Mouse (Mus musculus): ENCODE data around the gene Osbpl8. TPM values are rescaled to one million over a fixed set of nuclear protein-coding genes. Genes with fewer than 3 reads are reported as not detected.
A peak's percentile ranks its signal among the peaks of the same experiment; 100 is the strongest.

Gene Osbpl8
- 17.8 and 20.1 TPM in 2 replicates for polyA plus RNA-seq (2015; fragmentation: Nextera tagmentation; extraction: Ambion mirVana)

- Histone ChIP-seq H3K9me3 (no peaks in the 10 kb centered on the region), H3K27me3 (no peaks in the 10 kb centered on the region), H3K4me3 (peak within 1 kb of the TSS; percentile 92), H3K9ac (peak within 1 kb of the TSS; percentile 96), H3K4me2 (peak within 1 kb of the TSS; percentile 57), H3K36me3 (no peaks in the 10 kb centered on the region), H3K27ac (replicated peaks) (peak within 1 kb of the TSS; percentile 95), H3K4me1 (replicated peaks) (peaks cover 20% of the 10 kb centered on the region)
- under 1% methylated on average over 70 of the region's 84 CpGs for WGBS
- peak; percentile 95 for ATAC-seq (ENCODE audit: low read depth)
Measured at GRCm38 (mm10) chr10:111164304-111165218, at the start of gene Osbpl8. TSS of gene Osbpl8 (plus strand) at chr10:111164752.

- no peaks in the 10 kb centered on the region for H3K9me3 ChIP-seq
- no peak overlapping the region for H3K4me2 ChIP-seq
- no peaks in the 10 kb centered on the region for H3K27me3 ChIP-seq
- 38% methylated on average over 7 of the region's 7 CpGs for WGBS
- H3K4me1 ChIP-seq (replicated peaks) = no peaks in the 10 kb centered on the region
- no peak overlapping the region for H3K9ac ChIP-seq
- H3K4me3 ChIP-seq = no peak overlapping the region
- no peak overlapping the region for H3K27ac ChIP-seq (replicated peaks)
- no peaks in the 10 kb centered on the region for H3K36me3 ChIP-seq
- ATAC-seq (ENCODE audit: low read depth) = no peak
Measured at GRCm38 (mm10) chr10:111117198-111117845, 47.2 kb upstream of the Osbpl8 start.

- Histone ChIP-seq H3K27me3 (no peaks in the 10 kb centered on the region), H3K36me3 (no peaks in the 10 kb centered on the region), H3K4me3 (no peak overlapping the region), H3K9ac (no peak overlapping the region), H3K9me3 (no peaks in the 10 kb centered on the region), H3K4me2 (no peak overlapping the region), H3K27ac (replicated peaks) (no peak overlapping the region), H3K4me1 (replicated peaks) (no peaks in the 10 kb centered on the region)
- no peak for ATAC-seq (ENCODE audit: low read depth)
- 84% methylated on average over 9 of the region's 9 CpGs for WGBS
Measured at GRCm38 (mm10) chr10:111118292-111118691, 46.3 kb upstream of the Osbpl8 start.

- Histone ChIP-seq H3K9me3 (no peaks in the 10 kb centered on the region), H3K27me3 (no peaks in the 10 kb centered on the region), H3K36me3 (no peaks in the 10 kb centered on the region), H3K4me2 (no peak overlapping the region), H3K27ac (replicated peaks) (no peak overlapping the region), H3K4me3 (no peak overlapping the region), H3K4me1 (replicated peaks) (no peaks in the 10 kb centered on the region), H3K9ac (no peak overlapping the region)
- ATAC-seq (ENCODE audit: low read depth) = no peak
- WGBS = 81% methylated on average over 3 of the region's 3 CpGs
Measured at GRCm38 (mm10) chr10:111118991-111119650, 45.4 kb upstream of the Osbpl8 start.

GRCm38 (mm10) chr10:111119756-111120155 is 44.8 kb upstream of the Osbpl8 start:
- Histone ChIP-seq H3K4me2 (no peak overlapping the region), H3K27me3 (no peaks in the 10 kb centered on the region), H3K9ac (no peak overlapping the region)

GRCm38 (mm10) chr10:111122864-111123398 is 41.6 kb upstream of the Osbpl8 start:
- H3K9ac ChIP-seq = no peak overlapping the region
- H3K9me3 ChIP-seq = no peaks in the 10 kb centered on the region
- ATAC-seq (ENCODE audit: low read depth) = no peak
- no peaks in the 10 kb centered on the region for H3K4me1 ChIP-seq (replicated peaks)
- H3K36me3 ChIP-seq = no peaks in the 10 kb centered on the region
- H3K27me3 ChIP-seq = no peaks in the 10 kb centered on the region
- H3K4me2 ChIP-seq = no peak overlapping the region
- 79% methylated on average over 10 of the region's 10 CpGs for WGBS
- H3K4me3 ChIP-seq = no peak overlapping the region
- no peak overlapping the region for H3K27ac ChIP-seq (replicated peaks)

More at GRCm38 (mm10) chr10:111119756-111120155, 44.8 kb upstream of the Osbpl8 start:
- no peaks in the 10 kb centered on the region for H3K9me3 ChIP-seq
- H3K4me3 ChIP-seq = no peak overlapping the region
- no peak for ATAC-seq (ENCODE audit: low read depth)
- no peak overlapping the region for H3K27ac ChIP-seq (replicated peaks)
- H3K4me1 ChIP-seq (replicated peaks) = no peaks in the 10 kb centered on the region
- no peaks in the 10 kb centered on the region for H3K36me3 ChIP-seq

- no peaks in the 10 kb centered on the region for H3K4me1 ChIP-seq (replicated peaks)
- no peak overlapping the region for H3K4me2 ChIP-seq
- no peak for ATAC-seq (ENCODE audit: low read depth)
- no peak overlapping the region for H3K4me3 ChIP-seq
- H3K9me3 ChIP-seq = no peaks in the 10 kb centered on the region
- no peak overlapping the region for H3K27ac ChIP-seq (replicated peaks)
- no peak overlapping the region for H3K9ac ChIP-seq
- no peaks in the 10 kb centered on the region for H3K27me3 ChIP-seq
- H3K36me3 ChIP-seq = no peaks in the 10 kb centered on the region
- 94% methylated on average over 7 of the region's 7 CpGs for WGBS
Measured at GRCm38 (mm10) chr10:111124175-111124574, 40.4 kb upstream of the Osbpl8 start.

- 84% methylated on average over 1 of the region's 1 CpGs for WGBS
- no peaks in the 10 kb centered on the region for H3K36me3 ChIP-seq
Measured at GRCm38 (mm10) chr10:111124767-111125315, 39.7 kb upstream of the Osbpl8 start.

GRCm38 (mm10) chr10:111127388-111127787 is 37.2 kb upstream of the Osbpl8 start:
- no peak overlapping the region for H3K9ac ChIP-seq
- H3K36me3 ChIP-seq = no peaks in the 10 kb centered on the region
- H3K4me2 ChIP-seq = no peak overlapping the region
- H3K9me3 ChIP-seq = no peaks in the 10 kb centered on the region
- no peak for ATAC-seq (ENCODE audit: low read depth)
- H3K4me3 ChIP-seq = no peak overlapping the region
- no peaks in the 10 kb centered on the region for H3K27me3 ChIP-seq
- WGBS = 87% methylated on average over 10 of the region's 10 CpGs
- H3K27ac ChIP-seq (replicated peaks) = no peak overlapping the region
- H3K4me1 ChIP-seq (replicated peaks) = no peaks in the 10 kb centered on the region

More at GRCm38 (mm10) chr10:111124767-111125315, 39.7 kb upstream of the Osbpl8 start:
- H3K27ac ChIP-seq (replicated peaks) = no peak overlapping the region
- no peak overlapping the region for H3K4me3 ChIP-seq
- H3K4me1 ChIP-seq (replicated peaks) = no peaks in the 10 kb centered on the region
- no peak overlapping the region for H3K9ac ChIP-seq
- H3K9me3 ChIP-seq = no peaks in the 10 kb centered on the region
- ATAC-seq (ENCODE audit: low read depth) = no peak
- H3K4me2 ChIP-seq = no peak overlapping the region
- no peaks in the 10 kb centered on the region for H3K27me3 ChIP-seq

GRCm38 (mm10) chr10:111128493-111128892 is 36.1 kb upstream of the Osbpl8 start:
- Histone ChIP-seq H3K4me2 (no peak overlapping the region), H3K9me3 (no peaks in the 10 kb centered on the region), H3K9ac (no peak overlapping the region), H3K4me3 (no peak overlapping the region), H3K4me1 (replicated peaks) (no peaks in the 10 kb centered on the region), H3K27ac (replicated peaks) (no peak overlapping the region), H3K36me3 (no peaks in the 10 kb centered on the region), H3K27me3 (no peaks in the 10 kb centered on the region)
- WGBS = 73% methylated on average over 3 of the region's 3 CpGs
- ATAC-seq (ENCODE audit: low read depth) = no peak

- H3K4me1 ChIP-seq (replicated peaks) = no peaks in the 10 kb centered on the region
- no peak overlapping the region for H3K9ac ChIP-seq
- no peaks in the 10 kb centered on the region for H3K27me3 ChIP-seq
- no peaks in the 10 kb centered on the region for H3K36me3 ChIP-seq
- no peak overlapping the region for H3K4me3 ChIP-seq
- H3K9me3 ChIP-seq = no peaks in the 10 kb centered on the region
- no peak overlapping the region for H3K4me2 ChIP-seq
- WGBS = 79% methylated on average over 15 of the region's 15 CpGs
- ATAC-seq (ENCODE audit: low read depth) = no peak
- no peak overlapping the region for H3K27ac ChIP-seq (replicated peaks)
Measured at GRCm38 (mm10) chr10:111129867-111130620, 34.5 kb upstream of the Osbpl8 start.

Data from neural tube, embryonic 13.5 days (tissue).